Mouse (Mus musculus): ENCODE data around the gene Mrtfb. TPM values are rescaled to one million over a fixed set of nuclear protein-coding genes. Genes with fewer than 3 reads are reported as not detected.
"Not testable (repeated sequence)": the region's sequence is repeated elsewhere in the genome, so short reads cannot be mapped to it uniquely, and the experiment has no call there.

Gene Mrtfb
- total RNA-seq, 1 experiment from 2014 or later, result 32.3 TPM

DNA sequence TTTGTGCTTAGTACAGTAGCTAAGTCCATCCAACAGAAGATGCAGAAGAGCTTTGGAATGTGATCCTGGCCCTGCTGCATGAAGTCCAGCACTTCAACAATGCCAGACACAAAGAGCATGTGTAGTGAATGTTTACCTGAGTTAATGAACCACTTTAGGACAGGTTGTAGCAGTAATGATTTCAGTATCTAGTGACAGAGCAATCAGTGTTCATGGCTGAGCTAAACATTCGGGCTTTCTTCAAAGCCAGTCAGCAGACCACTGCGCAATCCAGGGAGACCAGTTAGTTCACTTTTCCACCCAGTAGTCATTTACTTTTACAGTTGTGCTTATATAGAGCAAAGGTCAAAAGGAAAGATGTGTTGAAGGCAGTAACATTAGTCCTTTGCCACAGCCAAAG is 20.0 kb downstream of the Mrtfb start:
- DNase-seq, result no peak

DNA sequence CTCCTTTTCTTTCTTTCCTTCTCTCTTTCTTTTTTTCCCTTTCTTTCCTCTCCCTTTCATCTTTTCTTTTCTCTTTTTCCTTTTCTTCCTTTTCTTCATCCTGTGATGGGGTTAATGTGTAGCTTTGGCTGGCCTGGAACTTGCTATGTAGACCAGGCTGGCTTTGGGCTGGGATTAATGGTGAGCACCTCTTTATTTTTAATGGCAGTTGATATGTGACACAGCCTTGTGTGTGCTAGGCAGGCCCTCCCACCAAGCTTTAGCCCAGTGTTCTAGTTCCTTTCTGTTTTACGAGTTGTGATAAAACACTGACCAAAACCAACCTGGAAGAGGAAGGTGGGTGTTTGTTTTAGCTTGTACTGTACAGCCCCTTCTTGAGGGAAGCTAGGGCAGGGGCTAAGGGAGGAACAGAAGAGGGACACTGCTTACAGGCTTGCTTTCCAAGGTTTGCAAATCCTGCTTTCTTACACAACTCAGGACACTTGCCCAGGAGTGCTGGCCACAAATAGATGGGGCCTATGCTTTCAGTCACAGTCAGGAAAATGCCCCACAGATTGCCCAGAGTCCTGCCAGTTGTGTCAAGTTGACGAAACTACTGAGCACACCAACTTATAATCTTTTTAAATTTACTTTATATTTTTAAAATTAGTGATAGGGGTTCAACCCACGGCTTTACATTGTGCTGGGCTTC is 20.6 kb downstream of the Mrtfb start:
- DNase-seq, result peak; percentile 29

DNA sequence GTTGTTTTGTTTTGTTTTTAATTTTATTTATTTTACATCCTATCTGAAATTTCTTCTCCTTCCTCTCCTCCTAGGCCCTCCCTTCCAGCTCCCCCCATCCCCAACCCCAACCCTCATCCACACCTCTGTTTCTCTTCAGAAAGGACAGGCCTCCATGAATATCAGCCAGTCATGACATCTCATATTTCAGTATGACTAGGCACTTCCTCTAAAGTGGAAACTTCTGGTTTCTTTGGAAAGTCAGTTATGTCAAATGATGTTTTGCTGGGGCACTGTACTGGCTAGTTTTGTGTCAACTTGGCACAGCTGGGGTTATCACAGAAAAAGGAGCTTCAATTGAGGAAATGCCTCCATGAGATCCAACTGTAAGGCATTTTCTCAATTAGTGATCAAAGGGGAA is 30.1 kb downstream of the Mrtfb start:
- not testable (repeated sequence) for DNase-seq

DNA sequence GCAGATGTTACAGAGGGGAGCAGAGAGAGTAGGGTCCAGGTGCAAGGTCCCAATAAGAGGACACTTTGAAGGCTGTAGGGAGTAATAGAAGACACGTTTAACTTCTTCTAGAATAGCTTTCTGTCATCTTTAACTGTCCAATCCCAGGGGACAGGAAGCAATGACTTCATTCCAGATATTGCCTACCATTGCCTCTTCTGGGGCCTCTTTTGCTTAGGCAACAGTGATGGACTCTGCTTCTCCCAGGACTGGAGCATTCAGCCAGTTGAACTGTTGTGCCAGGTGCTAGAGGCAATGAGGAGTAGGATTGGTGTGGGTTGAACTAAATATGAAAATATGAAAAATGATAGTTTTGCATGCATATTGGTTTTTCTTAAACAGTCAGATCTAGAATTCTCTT is 41.6 kb downstream of the Mrtfb start:
- no peak for DNase-seq

DNA sequence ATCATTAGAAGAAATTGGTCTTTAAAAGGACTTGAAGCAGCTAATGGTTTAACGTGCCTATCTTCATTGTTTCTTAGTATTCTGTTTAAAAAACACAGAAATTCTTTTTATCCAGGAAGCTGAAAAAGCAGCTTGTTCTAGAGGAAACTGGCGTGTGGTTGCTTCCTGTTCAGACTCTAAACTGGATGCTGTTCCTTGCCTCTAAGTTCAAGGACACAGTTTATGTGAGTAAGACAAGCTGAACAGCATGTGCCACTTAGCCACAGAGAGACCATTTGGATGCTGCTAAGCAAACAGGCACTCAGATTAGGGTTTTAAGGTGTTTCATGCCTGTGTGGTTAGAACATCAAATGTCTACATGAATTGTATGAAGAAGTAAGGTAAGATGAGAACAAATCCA is 42.7 kb downstream of the Mrtfb start:
- no peak for DNase-seq

DNA sequence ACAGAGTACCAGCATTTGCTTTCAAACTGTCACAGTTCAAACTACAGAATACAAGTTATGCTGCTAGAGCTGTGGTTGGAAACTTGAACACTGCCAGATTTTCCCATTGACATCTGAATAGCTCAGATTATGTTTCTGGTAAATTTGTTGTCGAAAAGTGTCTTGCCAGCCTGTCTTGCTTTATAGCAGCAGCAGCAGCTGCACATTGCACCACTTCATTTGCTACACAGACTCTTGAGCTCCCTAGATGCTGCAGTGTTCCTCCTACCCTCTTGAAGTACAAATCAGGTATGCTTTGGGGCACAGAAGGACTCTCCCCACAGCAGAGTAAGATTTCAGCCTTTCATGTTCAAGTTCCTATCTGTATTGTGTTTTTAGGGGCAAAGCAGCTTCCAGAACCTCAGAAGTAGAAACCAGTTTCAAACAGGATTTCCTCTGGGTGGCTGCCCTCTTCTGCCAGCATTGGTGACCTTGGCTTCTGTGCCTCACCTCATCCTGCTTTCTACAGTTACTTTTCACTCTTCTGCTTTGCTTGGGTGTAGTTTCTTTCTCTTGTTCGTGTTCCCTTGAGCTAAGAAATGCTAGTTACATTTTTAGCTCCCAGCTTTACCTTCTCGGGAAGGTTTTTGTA is 49.9 kb downstream of the Mrtfb start:
- DNase-seq, result no peak

DNA sequence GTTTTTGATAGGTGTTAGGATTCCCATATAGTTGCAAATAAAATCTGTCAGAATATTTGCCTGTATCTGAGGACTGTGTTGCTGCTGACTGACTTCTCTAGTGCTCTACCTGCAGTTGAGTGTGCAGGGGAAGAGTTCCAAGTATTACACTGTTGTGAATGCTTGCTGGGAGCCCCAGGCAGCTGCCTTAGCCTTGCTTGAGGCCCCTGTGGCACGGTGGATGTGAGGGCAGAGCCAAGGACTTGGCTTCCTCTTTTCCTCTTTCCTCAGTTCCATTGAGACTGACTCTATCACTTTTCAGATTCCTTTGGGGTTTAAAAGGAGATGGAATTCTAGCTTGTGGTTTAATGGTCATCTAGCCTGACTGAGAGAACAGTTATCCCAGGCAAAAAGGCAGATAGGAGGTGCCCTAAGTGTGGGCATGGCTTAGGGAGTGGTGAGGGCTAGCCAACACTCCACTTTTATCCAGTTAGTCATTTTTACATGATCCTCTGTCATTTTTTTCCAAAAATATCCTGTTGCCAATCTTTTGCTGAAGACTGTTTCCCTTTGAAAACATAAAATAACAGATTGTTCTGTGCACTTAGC is 53.9 kb downstream of the Mrtfb start:
- no peak for DNase-seq

DNA sequence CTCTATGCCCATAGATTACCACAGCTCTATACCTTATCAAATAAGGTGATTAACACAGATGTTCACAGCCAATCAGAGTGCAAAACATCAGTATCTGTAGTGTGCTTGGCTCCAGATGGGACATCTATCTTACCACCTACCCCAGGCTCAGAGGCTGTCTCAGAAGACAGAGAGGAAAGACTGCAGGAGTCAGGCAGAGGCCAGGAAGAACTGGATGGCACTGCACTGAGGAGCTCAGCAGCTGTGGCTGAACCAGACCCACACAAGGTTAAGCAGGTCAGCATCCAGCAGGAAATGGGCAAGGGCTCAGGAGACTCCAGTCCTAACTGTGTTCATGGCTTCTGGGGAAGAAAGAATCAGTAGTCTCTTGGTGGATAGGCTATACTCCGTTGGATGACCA is 55.1 kb downstream of the Mrtfb start:
- DNase-seq, result no peak

DNA sequence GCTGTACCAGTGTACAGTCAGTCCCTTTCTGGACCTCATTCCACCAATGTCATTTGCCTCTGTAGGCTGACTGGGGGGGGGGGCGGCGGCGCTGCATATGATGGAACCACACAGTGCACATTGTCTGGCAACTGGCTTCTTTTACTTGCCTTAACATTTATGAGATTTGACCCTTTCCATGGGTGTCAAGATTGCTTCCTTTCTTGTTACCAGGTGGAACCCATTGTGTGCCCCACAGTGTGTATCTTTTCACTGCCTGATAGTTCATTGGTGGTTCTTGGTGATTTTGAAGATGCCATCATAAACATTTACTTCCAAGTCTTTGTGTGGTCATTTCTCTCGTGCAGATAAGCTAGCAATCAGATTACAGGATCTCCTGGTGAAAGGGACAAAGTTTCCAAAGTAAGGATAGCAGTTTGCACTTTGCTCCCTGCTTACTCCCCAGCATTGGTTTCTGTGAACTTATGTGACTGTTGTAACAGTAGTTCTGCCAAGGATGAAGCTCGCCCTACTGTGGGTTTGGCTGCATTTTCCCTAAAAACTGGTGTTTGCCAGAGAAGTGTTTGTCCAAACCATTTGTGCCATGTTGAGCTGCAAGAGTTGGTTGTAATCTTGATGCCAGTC is 56.9 kb downstream of the Mrtfb start:
- no peak for DNase-seq

DNA sequence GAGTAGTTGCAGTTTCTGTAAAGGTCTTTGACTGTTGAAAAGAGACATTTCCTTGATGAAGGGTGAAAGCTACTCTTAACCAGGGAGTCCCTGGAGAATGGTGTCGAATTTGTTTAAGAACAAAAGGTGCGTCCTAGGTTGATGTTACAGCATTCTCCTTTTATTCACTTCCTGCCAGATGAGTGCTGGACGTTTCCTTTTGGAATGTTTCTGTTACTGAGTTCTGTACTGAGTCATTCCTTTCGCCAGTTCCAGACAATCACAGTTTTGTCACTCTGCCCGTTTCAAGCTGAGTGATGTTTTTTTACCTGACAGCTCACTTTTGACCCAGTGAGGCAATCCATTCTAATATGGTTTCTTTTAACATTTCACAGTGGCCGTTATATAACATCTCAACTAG is 67.5 kb downstream of the Mrtfb start:
- DNase-seq, result peak; percentile 51

DNA sequence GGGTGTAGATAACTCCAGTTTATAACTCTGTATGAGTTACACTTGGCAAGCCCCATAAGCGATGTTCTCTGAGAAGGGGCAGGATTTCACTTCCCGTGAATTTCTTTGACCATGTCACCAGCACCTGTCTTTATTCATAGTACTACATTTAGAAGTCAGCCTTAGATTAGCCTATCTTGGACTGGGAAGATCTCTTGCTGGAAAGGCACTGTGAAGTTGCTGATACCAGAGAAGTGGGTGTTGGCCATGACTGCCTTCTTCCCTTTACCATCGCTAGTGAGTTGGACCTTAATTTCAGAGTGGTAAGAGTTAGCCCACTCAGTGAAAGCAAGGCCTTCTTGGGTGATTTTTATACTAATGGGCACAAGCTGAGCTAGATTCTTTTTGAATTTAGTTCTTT is 70.3 kb downstream of the Mrtfb start:
- no peak for DNase-seq

DNA sequence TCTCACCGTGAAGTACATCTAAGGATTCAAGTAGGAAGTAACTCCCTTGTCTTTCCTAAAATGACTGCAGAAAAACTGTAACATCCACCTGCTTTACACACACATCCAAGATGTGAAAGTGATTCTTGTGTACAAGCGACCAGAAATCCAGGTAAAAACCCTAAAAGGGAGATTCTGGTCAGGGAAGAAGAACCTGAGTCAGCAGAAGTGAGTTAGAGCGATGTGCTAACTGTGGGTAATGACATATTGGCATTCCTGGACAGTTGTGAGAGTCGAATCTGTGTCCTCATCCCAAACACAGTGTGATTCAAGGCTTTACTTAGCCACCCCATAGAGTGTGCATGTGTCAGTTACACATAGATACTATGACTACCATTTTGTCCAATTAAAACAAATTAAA is 72.4 kb downstream of the Mrtfb start:
- DNase-seq, result no peak

DNA sequence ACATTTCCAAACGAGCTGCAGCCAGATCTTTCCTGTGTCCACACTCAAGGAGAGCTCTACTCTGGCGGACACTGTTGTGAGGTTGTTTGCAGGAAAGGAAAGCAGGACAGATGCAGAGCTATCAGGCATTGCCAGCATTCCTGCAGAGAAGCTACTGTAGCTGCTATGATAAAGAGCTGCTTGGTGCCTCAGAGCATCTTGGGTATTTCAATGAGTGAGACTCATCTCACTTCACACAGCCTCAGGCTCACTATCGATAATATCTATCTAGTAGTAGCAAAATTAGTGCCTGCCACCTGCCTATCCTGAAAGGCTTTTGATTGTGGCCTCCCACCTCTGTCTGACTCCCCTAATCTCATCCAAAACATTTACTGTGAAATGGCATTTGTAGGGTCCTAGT is 73.4 kb downstream of the Mrtfb start:
- DNase-seq, result no peak

DNA sequence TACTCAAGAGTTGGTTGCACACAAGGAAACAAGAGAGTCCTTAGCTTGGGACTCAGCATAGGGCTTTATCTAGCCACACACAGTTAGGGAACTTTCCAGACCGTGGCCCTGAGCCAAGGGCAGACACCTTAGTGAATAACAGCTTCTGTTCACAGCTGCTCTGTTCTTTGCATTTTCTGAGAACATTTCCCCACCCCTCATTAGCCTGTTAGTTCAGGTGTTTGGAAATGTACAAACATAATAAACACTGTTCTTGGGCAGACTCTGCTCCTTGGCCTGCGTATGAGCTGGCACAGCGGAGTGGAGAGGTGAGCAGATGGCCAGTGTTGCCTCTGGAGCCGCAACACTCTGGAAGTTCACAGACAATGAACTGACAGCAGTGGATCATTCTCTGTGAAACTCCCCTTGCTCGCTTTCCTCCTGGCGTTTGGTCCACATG is 74.0 kb downstream of the Mrtfb start:
- peak; percentile 47 for DNase-seq

DNA sequence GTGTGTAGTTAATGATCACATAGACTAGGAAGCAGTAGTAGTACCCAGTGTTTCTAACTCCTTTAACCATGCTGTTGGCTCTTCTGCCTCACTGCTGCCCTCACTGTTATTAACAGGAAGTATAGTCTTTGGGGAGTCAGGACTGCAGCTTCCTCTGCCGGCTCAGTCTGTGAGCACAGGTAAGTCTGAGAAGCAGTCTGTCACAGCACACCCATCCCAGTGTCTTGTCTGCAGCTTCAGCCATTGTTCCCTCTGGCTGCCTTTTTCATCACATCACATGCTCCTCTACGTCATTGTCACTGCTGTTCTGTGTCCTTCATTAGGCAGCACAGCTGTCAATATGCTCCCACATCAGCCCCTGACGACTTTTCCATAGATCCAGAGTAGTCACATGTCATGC is 75.6 kb downstream of the Mrtfb start:
- no peak for DNase-seq

DNA sequence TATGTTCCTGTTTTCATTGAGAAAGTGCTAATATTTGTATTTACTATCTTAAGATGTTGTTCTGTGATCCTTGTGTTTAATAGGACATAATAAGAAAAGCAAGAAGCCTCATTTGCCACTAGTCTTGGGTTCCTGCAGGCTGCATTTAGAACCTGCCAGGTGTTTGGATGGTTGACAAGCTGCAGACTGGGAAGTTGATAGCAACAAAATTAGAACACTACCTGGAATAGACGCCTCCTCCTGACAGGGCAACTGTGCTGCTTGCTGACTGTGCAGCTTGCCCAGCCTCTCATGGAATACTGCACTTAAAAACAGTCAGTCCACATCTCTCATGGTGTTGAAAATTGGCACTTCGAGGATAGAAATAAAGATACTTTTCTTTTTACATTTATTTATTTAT is 76.3 kb downstream of the Mrtfb start:
- no peak for DNase-seq

DNA sequence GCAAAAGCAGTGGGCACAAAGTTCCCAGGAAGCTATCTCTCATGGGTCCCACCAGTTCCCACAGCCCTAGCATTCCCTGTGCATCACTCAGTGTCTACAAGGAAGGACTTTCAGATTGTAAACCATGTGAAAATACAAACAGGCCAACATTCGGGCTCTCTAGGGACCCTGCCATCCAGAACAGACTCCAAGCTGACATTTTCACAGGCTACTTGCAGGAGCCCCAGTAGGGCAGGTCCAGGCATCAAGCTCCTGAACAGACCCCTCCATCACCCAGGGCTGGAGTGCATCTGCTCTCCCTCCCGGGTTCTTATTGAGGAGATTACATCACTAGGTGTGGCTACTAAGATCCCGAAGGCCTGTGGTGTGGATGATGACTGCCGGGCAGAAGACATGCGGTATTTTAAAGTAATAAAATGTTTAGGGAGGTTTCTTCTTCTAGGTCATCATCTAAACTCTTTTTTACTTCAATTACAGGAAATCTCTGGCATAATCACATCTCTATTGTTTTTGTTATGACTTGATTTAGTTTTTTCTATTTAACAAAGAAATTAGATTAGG is 77.6 kb downstream of the Mrtfb start:
- DNase-seq, result no peak

DNA sequence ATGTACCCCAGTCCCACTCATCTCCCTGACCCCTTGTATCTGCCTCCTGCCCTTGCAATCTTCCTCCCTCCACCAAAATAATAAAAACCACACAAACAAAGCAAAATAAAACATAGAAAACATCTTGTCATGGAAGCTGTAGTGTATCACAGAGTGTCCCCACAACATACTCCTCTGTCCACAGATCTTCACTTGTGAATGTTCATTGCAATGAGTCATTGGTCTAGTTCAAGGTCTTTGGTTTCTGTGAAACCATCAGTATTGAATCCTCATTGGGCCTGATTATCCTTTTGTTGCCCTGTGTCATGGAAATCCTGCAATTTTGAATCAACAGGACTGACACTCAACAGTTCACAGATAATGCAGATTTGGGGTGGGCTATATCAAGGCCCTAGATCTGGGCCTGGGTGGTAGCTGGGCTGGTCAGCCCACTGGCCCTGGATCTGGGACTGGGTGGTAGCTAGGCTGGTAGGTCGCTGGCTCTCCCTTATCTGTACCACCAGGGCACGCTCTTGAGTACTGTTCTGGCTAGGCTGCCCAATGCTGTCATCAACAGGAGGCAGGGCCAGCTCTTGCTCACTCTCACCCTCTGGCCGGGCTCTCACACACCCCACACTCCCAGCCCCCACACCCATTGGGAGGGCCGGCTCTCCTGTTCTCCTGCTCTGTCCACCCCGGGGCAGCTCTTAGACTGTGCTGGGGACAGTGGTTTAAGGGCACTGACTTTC is 80.4 kb downstream of the Mrtfb start:
- peak; percentile 60 for DNase-seq

DNA sequence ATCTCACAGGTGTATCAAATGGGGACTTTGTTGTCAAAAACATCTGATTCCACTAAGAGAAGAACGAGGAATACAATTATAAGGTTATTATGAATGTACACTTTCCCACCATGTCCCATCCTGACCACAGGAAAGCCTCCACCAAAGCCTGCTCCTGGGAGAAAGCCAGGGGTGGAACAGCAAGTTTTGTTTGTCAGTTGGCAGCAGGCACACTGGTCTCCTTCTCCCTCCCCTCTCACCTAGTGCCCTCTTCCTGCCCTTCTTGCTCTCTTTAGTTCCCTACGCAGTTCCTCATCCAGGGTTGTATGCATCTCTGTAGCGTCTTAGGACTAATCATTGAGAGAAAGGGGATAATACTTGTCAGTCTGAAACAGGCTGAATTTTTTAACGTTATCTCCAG is 81.8 kb downstream of the Mrtfb start:
- peak; percentile 33 for DNase-seq

DNA sequence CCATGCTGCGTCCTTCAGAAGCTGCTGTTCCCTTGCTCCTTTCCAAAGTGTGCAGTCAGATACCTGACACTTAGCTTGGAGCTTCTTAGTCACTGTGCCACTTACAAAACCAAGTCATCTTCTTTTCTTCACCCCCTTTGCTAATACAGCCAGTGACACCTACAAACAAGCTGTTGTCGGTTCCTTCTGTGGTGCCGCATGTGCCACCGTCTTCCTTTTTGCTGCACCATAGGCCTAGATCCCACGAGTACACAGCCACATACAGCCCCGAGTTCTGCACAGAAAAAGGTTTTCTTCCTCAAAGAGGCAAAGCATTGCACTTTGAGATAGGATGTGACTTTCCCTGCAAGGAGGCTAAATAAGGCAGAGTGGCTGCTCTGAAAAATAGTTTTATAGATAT is 83.2 kb downstream of the Mrtfb start:
- DNase-seq, result no peak

DNA sequence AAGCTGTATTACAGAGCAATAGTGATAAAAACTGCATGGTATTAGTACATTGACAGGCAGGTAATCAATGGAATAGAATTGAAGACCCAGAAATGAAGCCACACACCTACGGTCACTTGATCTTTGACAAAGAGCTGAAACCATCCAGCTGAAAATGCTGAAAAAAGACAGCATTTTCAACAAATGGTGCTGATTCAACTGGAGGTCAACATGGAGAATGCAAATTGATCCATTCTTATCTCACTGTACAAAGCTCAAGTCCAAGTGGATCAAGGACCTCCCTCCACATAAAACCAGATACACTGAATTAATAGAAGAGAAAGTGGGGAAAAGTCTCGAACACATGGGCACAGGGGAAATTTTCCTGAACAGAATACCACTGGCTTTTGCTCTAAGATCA is 89.5 kb downstream of the Mrtfb start:
- DNase-seq, result not testable (repeated sequence)

DNA sequence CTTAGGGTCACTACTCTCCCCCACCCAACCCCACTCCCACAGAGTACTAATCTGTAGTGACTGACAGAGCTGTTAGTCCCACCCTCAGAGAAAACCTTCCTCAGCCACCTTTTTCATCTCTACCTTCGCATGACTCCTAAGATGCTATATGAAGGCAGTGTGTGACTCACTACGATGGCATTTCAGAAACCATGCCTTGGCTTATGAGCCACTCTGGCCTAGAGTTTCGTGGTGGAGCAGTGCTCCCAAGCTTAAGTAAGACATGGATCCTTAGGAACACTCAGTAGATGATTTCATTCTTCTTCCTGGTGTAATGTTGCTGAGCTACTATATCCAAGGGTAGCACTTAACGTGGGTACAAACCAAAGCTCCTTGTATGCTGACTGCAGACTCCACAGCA is 94.4 kb downstream of the Mrtfb start:
- no peak for DNase-seq
